Mouse (Mus musculus): ENCODE measurements around the gene Tuba1b. TPM values are rescaled to one million over a fixed set of nuclear protein-coding genes. Genes with fewer than 3 reads are reported as not detected.

Tuba1b gene
- polyA plus RNA-seq, 1 experiment from 2014 or later = 435 TPM

- Histone ChIP-seq H3K4me1 (replicated peaks; ENCODE audit: control insufficient read depth, insufficient read depth, low read length) (0 out of 2 replicates have a peak, but pooled peaks cover 5% of the 10 kb centered on the region), H3K9me3 (ENCODE audit: control insufficient read depth) (no peaks in the 10 kb centered on the region), H3K4me2 (replicated peaks; ENCODE audit: low read depth) (no peak overlapping the region), H3K27ac (ENCODE audit: low read depth, low read length) (no peak overlapping the region), H3K36me3 (ENCODE audit: control insufficient read depth, insufficient read depth) (no peaks in the 10 kb centered on the region), H3K4me3 (ENCODE audit: low read depth, low read length) (no peak overlapping the region), H3K9ac (ENCODE audit: low read depth, low read length) (no peak overlapping the region), H3K27me3 (replicated peaks; ENCODE audit: control insufficient read depth, insufficient read depth, low read length) (no peaks in the 10 kb centered on the region)
- no peak for ATAC-seq
- WGBS = 55% methylated on average over 8 of the region's 8 CpGs
- TF ChIP-seq CTCF (IDR thresholded peaks at IDR 0.05; ENCODE audit: low read depth) = no peak
Observed at GRCm38 (mm10) chr15:98886667-98887387, 47.5 kb downstream of the Tuba1b start.

GRCm38 (mm10) chr15:98884106-98884505 is 50.3 kb downstream of the Tuba1b start:
- no peak overlapping the region for H3K9ac ChIP-seq (ENCODE audit: low read depth, low read length)
- peak; percentile 35 for ATAC-seq
- peak overlapping the region; percentile 73 for H3K27ac ChIP-seq (ENCODE audit: low read depth, low read length)
- H3K4me1 ChIP-seq (replicated peaks; ENCODE audit: control insufficient read depth, insufficient read depth, low read length) = 0 out of 2 replicates have a peak, but pooled peaks cover 3% of the 10 kb centered on the region
- WGBS = 38% methylated on average over 1 of the region's 1 CpGs
- no peak overlapping the region for H3K4me2 ChIP-seq (replicated peaks; ENCODE audit: low read depth)
- no peak overlapping the region for H3K4me3 ChIP-seq (ENCODE audit: low read depth, low read length)
- TF ChIP-seq CTCF (IDR thresholded peaks at IDR 0.05; ENCODE audit: low read depth) = no peak
- no peaks in the 10 kb centered on the region for H3K9me3 ChIP-seq (ENCODE audit: control insufficient read depth)
- no peaks in the 10 kb centered on the region for H3K27me3 ChIP-seq (replicated peaks; ENCODE audit: control insufficient read depth, insufficient read depth, low read length)
- peaks cover under 1% of the 10 kb centered on the region; the same call in 1 of the 2 replicates for H3K36me3 ChIP-seq (ENCODE audit: control insufficient read depth, insufficient read depth)

GRCm38 (mm10) chr15:98883661-98884060 is 50.7 kb downstream of the Tuba1b start:
- Histone ChIP-seq H3K9me3 (ENCODE audit: control insufficient read depth) (no peaks in the 10 kb centered on the region), H3K36me3 (ENCODE audit: control insufficient read depth, insufficient read depth) (peaks cover 5% of the 10 kb centered on the region; the same call in 1 of the 2 replicates), H3K4me2 (replicated peaks; ENCODE audit: low read depth) (no peak overlapping the region), H3K4me1 (replicated peaks; ENCODE audit: control insufficient read depth, insufficient read depth, low read length) (0 out of 2 replicates have a peak, but pooled peaks cover 3% of the 10 kb centered on the region), H3K27ac (ENCODE audit: low read depth, low read length) (peak overlapping the region; percentile 73), H3K9ac (ENCODE audit: low read depth, low read length) (no peak overlapping the region), H3K4me3 (ENCODE audit: low read depth, low read length) (no peak overlapping the region), H3K27me3 (replicated peaks; ENCODE audit: control insufficient read depth, insufficient read depth, low read length) (no peaks in the 10 kb centered on the region)
- TF ChIP-seq CTCF (IDR thresholded peaks at IDR 0.05; ENCODE audit: low read depth) = no peak
- peak; percentile 61 for ATAC-seq

GRCm38 (mm10) chr15:98881656-98882008 is 52.7 kb downstream of the Tuba1b start:
- peak overlapping the region; percentile 72 for H3K4me3 ChIP-seq (ENCODE audit: low read depth, low read length)
- H3K27me3 ChIP-seq (replicated peaks; ENCODE audit: control insufficient read depth, insufficient read depth, low read length) = no peaks in the 10 kb centered on the region
- H3K36me3 ChIP-seq (ENCODE audit: control insufficient read depth, insufficient read depth) = peaks cover 5% of the 10 kb centered on the region
- TF ChIP-seq CTCF (IDR thresholded peaks at IDR 0.05; ENCODE audit: low read depth) = no peak
- 0 out of 2 replicates have a peak, but pooled peaks cover 3% of the 10 kb centered on the region for H3K4me1 ChIP-seq (replicated peaks; ENCODE audit: control insufficient read depth, insufficient read depth, low read length)
- ATAC-seq = no peak
- H3K27ac ChIP-seq (ENCODE audit: low read depth, low read length) = peak overlapping the region; percentile 21; the same call in 1 of the 2 replicates
- H3K9ac ChIP-seq (ENCODE audit: low read depth, low read length) = no peak overlapping the region
- peak overlapping the region; percentile 80 for H3K4me2 ChIP-seq (replicated peaks; ENCODE audit: low read depth)
- 12% methylated on average over 5 of the region's 5 CpGs for WGBS
- no peaks in the 10 kb centered on the region for H3K9me3 ChIP-seq (ENCODE audit: control insufficient read depth)

Other genes with a start within 250 kb of the Tuba1b start
- 0.27 and 0.38 TPM in 2 replicates for gene Ccdc65, start 226.4 kb downstream of the Tuba1b start, polyA plus RNA-seq (2015; fragmentation: Nextera tagmentation; extraction: Ambion mirVana)
- gene Fkbp11, start 206.4 kb downstream of the Tuba1b start, polyA plus RNA-seq (2015; fragmentation: Nextera tagmentation; extraction: Ambion mirVana) = 30.9 and 32.4 TPM in 2 replicates
- 31.8 and 35.3 TPM in 2 replicates for gene Arf3, start 171.4 kb downstream of the Tuba1b start, polyA plus RNA-seq (2015; fragmentation: Nextera tagmentation; extraction: Ambion mirVana)
- gene Wnt10b, start 156.4 kb downstream of the Tuba1b start, polyA plus RNA-seq (2015; fragmentation: Nextera tagmentation; extraction: Ambion mirVana) = 0.08 TPM in 1 of 2 replicates, not detected in the other
- gene Wnt1, start 144.7 kb downstream of the Tuba1b start, polyA plus RNA-seq (2015; fragmentation: Nextera tagmentation; extraction: Ambion mirVana) = not detected in 2 replicates
- gene Ddn, start 125.1 kb downstream of the Tuba1b start, polyA plus RNA-seq (2015; fragmentation: Nextera tagmentation; extraction: Ambion mirVana) = 0.07 TPM in 1 of 2 replicates, not detected in the other
- gene Prkag1, start 103.0 kb downstream of the Tuba1b start, polyA plus RNA-seq (2015; fragmentation: Nextera tagmentation; extraction: Ambion mirVana) = 67.0 and 67.3 TPM in 2 replicates
- 5.3 and 6.5 TPM in 2 replicates for gene Kmt2d, start 63.4 kb downstream of the Tuba1b start, polyA plus RNA-seq (2015; fragmentation: Nextera tagmentation; extraction: Ambion mirVana)
- 9.4 and 9.7 TPM in 2 replicates for gene Rhebl1, start 40.0 kb downstream of the Tuba1b start, polyA plus RNA-seq (2015; fragmentation: Nextera tagmentation; extraction: Ambion mirVana)
- gene Dhh, start 36.0 kb downstream of the Tuba1b start, polyA plus RNA-seq (2015; fragmentation: Nextera tagmentation; extraction: Ambion mirVana) = 0.88 and 0.93 TPM in 2 replicates
- gene Lmbr1l, start 16.3 kb downstream of the Tuba1b start, polyA plus RNA-seq (2015; fragmentation: Nextera tagmentation; extraction: Ambion mirVana) = 27.0 and 30.6 TPM in 2 replicates
- not detected in 2 replicates for gene Gm49450, start 19.0 kb upstream of the Tuba1b start, polyA plus RNA-seq (2015; fragmentation: Nextera tagmentation; extraction: Ambion mirVana)
- 457 and 503 TPM in 2 replicates for gene Tuba1a, start 19.1 kb upstream of the Tuba1b start, polyA plus RNA-seq (2015; fragmentation: Nextera tagmentation; extraction: Ambion mirVana)
- gene Tuba1c, start 95.3 kb upstream of the Tuba1b start, polyA plus RNA-seq (2015; fragmentation: Nextera tagmentation; extraction: Ambion mirVana) = 271 and 315 TPM in 2 replicates
- gene Prph, start 120.6 kb upstream of the Tuba1b start, polyA plus RNA-seq (2015; fragmentation: Nextera tagmentation; extraction: Ambion mirVana) = 29.8 and 32.7 TPM in 2 replicates
- gene Troap, start 140.0 kb upstream of the Tuba1b start, polyA plus RNA-seq (2015; fragmentation: Nextera tagmentation; extraction: Ambion mirVana) = 4.8 TPM in 2 replicates
- 0.10 and 0.17 TPM in 2 replicates for gene C1ql4, start 153.3 kb upstream of the Tuba1b start, polyA plus RNA-seq (2015; fragmentation: Nextera tagmentation; extraction: Ambion mirVana)
- gene Dnajc22, start 158.6 kb upstream of the Tuba1b start, polyA plus RNA-seq (2015; fragmentation: Nextera tagmentation; extraction: Ambion mirVana) = 52.9 and 55.7 TPM in 2 replicates
- gene Spats2, start 191.4 kb upstream of the Tuba1b start, polyA plus RNA-seq (2015; fragmentation: Nextera tagmentation; extraction: Ambion mirVana) = 14.3 and 16.0 TPM in 2 replicates